Mouse (Mus musculus): ENCODE data around the gene Tcea3. TPM values are rescaled to one million over a fixed set of nuclear protein-coding genes. Genes with fewer than 3 reads are reported as not detected.

Tcea3 gene
- polyA plus RNA-seq, 1 experiment, result 42.6 TPM

DNA sequence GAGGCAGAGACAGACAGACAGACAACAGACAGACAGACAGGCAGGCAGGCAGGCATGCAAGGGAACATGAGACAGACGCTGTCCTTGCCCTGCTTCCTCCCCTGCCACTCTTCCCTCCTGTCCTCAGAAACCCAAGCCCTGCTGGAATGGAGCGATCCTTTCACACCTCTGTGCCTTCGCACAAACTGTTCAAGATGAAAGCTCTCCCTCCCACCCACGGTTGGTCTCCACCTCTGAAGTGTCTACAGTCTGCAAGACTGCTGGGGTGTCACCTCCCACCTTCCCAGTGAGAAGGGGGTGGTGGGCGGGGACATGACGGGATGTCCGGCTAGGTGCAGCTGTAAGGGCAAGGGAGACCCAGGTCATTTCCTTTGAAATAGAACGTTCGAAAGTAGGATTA lies 34.1 kb downstream of the Tcea3 start:
- DNase-seq (ENCODE audit: low spot score), result no peak

DNA sequence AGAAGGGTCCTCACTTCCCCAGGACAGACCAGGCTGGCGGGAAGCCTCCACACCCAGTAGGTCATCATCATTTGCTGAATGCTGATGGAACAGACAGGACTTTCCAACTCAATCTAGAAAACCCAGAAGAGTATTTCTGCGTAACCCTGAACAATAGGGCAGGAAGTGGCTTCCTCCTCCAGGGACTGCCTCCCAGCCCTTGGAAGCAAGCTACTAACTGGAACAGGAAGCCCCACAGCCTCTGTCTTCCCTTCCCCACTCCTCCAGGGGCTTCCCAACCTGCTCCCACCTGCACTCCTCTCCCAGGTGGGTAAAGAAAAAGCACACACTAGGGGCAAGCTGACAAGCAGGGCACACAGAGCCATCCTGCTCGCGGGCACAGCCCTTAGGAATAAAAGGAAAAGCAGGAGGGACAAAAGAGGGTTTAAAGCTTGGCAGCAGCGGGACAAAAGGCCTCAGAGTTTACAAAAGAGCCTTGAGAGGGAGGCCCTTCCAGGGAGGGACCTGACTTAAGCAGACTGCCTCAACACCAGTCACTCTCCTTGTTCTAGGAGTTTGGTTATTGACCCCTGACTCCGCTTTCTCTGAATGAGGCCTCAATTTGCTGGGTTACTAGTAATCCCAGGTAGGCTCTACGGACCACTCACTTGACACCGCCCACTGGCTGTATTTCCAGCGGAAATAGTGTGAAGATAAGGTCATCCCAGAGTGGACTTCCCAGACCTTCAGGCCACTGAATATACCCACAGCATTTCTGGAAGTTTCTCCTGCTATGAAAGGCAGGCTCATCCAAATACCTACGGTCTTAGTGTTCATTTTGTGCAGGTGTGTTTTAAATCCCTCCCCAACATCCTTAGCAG lies 35.3 kb downstream of the Tcea3 start:
- no peak for DNase-seq (ENCODE audit: low spot score)

DNA sequence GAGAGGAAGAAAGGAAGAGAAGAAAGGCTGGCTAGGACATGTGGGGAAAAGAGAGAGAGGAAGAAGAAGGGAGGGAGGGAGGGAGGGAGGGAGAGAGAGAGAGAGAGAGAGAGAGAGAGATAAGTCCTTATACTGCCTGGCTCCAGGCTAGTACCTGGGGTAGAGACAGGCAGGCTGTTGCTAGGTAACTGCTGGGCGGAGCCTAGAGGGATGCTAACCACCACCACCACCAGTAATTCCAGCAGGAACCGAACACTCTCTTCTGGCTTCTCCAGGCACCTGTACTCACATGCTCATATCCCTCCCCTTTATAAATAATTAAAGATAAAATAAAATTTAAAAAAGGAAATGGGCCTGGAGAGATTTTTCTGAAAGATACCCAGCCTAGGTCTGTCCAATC lies 36.3 kb downstream of the Tcea3 start:
- DNase-seq (ENCODE audit: low spot score), result no peak

DNA sequence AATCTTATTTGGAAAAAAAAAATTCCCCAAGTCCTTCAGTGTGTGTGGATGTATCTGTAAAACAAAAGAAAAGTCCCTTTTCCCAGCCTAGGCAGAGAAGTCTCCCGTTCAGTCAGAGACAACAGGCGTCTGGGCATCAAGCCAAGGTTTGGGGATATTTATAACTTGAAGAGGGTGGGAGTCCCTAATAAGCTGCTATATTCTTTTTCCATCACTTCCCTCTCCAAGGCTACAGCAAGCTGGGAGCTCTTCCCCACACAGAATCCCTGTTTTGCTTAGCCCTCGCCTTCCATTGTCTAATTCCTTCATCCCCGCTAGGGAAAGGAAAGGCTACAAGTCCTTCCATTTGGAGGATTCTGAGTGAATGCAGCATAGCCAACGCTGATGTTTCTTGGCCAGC lies 36.9 kb downstream of the Tcea3 start, which contains the start of gene Zfp46:
Gene Zfp46, plus strand, starts transcription at position 229 of the 400 bp plus-strand sequence.
- DNase-seq (ENCODE audit: low spot score), result no peak

DNA sequence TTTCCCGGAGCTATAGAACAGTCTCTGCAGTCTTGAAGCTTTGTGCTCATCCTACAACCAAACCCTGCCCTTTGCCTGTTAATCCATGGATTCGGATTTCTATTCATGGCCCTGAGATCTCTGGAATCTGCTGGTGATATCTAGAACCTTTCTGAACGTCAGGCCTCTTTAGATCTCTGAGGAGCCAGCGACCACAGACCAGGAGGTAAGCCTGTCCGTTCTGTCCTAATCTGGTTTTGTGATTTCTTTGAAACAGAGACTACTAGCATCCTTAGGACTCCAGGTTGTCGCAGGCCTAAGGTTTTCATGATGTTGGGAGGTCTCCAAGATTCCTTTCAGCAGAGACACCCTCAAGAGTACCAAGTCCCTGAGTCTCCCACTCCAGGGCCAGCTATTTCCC lies 37.4 kb downstream of the Tcea3 start:
- no peak for DNase-seq (ENCODE audit: low spot score)

DNA sequence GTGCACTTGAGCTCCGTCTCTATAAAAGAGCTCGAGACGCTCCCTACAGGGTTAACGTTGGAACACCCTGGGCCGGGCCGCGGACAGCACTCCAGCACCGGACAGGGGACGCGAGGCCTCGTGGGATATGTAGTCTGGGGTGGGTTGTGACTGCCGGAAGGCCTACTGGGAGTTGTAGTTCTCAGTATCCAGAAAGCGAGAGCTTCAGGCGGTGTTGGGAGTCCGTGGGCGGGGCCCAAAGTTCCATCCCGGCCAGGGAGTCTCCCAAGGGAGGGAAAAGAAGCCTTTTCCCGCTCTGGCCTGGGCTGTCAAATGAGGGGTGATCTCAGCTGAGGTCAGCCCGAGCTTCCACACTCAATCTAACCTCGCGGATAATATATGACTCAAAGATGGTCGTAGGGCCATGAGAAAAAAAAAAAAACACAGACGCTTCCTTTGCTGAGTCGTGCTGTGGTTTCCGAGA lies 37.9 kb downstream of the Tcea3 start:
- peak; percentile 74 for DNase-seq (ENCODE audit: low spot score)

DNA sequence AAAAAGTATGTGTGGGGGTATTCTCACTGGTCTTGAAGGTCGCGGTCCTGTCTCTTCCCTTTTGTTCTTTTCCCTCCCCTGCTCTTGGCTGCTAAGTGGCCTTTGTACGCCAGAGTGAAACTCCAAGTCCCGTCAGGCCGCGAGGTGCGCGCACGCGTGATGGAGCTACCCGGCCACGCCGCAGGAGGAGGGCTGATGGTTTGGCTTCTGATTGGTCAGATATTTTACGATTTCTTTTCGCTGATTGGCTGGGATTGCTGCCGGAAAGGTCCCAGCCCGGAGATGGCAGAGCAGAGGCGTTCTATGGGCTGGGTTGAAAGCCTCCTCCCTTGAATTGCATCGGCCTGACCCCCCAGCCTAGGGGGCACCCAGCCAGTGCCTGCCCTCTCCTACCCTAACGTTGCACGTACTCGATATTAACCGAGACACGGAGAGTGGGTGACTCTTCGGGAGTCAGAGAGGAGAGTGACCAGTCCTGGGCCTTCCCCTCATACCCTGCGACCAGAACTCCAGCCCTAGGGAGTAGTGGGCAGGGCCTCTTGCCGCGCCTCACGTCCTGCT lies 38.4 kb downstream of the Tcea3 start:
- peak; percentile 79 for DNase-seq (ENCODE audit: low spot score)

DNA sequence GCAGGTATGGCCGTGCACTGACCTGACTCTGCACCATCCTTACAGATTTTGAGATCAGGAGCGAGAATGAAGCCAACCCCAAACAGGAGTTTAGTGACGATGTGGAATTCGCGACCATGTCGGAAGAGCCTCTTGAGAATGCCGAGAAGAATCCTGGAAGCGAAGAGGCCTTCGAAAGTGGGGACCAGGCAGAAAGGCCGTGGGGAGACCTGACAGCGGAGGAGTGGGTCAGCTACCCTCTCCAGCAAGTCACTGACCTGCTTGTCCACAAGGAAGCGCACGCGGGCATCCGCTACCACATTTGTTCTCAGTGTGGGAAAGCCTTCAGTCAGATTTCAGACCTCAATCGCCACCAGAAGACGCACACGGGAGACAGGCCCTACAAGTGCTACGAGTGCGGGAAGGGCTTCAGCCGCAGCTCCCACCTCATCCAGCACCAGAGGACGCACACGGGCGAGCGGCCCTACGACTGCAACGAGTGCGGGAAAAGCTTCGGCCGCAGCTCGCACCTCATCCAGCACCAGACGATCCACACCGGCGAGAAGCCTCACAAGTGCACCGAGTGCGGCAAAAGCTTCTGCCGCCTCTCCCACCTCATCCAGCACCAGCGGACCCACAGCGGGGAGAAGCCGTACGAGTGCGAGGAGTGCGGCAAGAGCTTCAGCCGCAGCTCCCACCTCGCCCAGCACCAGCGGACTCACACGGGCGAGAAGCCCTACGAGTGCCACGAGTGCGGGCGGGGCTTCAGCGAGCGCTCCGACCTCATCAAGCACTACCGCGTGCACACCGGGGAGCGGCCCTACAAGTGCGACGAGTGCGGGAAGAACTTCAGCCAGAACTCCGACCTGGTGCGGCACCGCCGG lies 42.6 kb downstream of the Tcea3 start:
- no peak for DNase-seq (ENCODE audit: low spot score)

DNA sequence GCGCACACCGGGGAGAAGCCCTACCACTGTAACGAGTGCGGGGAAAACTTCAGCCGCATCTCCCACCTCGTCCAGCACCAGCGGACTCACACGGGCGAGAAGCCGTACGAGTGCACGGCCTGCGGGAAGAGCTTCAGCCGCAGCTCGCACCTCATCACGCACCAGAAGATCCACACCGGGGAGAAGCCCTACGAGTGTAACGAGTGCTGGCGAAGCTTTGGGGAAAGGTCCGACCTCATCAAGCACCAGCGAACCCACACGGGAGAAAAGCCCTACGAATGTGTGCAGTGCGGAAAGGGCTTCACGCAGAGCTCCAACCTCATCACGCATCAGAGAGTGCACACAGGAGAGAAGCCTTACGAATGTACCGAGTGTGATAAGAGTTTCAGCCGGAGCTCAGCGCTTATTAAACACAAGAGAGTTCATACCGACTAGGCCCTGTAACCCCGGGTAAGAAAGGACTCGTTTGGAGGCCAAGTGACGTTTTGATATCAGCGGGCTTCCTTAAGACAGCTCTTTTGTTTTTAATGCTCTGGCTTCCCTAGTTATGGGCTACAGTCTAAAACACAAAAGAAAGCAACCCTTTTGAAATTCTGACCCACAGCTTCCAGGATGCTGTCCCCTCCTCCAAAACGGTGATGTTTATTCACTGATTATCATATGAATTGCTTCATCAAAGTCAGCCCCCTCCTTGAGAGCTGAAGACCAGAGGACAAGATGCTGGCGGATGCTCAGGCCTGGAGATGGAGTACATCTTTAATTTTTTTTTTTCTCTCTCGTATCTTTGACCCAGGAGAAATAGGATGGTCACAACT lies 43.5 kb downstream of the Tcea3 start:
- no peak for DNase-seq (ENCODE audit: low spot score)

DNA sequence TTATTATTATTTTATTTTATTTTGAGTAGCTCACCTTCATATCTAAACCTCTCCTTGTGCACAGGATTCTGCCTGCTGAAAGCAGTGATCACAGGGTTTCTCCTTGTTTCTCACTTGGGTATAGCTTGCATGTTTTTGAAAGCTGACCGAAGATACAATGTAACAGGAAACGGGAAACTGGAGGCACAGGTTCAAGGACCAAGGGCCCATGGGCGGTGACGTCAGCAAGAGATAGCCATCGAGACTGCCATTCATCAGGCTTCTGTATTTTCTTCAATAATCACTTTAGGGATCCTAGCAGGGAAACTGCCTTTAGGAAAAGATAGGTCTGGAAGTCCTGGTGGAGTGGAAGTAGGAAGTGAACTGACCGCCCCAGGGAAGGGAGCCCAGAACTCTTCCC lies 44.2 kb downstream of the Tcea3 start:
- no peak for DNase-seq (ENCODE audit: low spot score)

DNA sequence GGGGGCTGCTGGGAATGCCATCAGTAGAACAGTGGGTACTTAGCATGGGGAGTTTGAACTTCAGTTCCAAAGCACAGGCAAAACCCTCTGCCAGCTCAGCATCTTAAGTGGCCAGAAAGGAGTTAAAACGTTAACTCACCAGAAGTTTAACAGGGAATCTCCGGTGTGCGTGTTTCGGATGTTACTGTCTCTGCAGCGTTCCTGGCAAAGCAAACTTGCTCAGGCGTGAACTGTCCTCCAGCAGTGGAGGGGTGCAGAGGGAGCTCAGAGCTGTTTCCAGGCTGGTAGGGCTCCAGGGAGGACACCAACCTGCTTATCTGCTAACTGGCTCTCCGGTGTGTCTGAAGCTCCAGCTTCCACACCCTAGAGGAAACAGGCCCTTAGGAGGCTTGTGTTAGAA lies 48.4 kb downstream of the Tcea3 start:
- DNase-seq (ENCODE audit: low spot score), result no peak

DNA sequence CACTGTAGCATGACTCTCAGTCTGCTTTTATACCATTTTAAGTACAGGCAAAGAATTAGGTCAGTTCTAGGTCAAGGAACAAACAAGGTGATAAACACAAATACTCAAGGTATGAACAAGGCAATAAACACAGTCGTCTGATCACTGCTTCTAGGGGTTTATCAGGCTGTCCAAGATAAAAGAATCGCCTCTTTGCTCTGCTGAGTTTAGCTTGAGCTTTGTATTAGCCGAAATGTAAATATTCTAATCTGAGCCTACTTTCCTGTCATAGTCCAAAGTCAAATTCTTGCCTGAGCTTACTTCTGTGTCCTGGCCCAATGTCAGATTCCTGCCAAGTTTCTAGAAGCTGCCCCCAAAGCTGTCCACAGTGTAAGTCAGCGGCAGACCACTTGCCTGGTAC lies 54.9 kb downstream of the Tcea3 start:
- no peak for DNase-seq (ENCODE audit: low spot score)

DNA sequence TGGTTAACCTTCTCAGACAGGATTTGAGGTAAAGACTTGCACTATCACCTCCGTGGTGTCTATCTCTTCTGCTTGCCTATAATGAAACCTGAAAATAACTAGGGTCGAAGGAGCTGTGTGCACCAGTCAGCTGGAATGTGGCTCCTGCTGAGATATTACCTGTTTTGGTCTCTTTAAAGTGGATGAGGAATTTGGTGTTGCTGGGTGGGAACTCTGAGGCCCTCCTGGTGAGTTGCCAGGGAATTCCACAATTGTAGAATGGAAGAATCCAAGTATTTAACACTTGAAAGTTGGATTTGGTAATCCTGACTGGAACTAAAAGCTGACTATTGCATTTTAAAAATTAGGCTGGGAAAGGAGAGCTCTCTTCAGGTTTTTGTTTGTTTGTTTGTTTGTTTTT lies 56.7 kb downstream of the Tcea3 start:
- DNase-seq (ENCODE audit: low spot score), result no peak

DNA sequence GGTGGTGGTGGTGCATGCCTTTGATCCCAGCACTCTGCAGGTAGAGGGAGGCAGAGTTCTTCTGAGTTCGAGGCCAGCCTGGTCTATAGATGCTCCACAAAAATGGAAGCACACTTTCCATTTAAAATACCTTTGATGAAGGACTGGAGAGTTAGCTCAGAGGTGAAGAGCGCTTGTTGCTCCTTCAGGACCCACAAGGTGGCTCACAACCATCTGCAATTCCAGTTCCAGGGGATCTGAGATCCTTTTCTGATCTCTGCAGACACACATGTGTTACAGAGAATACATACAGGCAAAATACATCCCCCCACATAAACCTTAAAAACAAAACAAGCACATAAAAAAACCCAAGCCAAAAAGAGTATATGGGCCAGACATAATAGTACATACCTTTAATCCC lies 60.8 kb downstream of the Tcea3 start:
- DNase-seq (ENCODE audit: low spot score), result no peak

DNA sequence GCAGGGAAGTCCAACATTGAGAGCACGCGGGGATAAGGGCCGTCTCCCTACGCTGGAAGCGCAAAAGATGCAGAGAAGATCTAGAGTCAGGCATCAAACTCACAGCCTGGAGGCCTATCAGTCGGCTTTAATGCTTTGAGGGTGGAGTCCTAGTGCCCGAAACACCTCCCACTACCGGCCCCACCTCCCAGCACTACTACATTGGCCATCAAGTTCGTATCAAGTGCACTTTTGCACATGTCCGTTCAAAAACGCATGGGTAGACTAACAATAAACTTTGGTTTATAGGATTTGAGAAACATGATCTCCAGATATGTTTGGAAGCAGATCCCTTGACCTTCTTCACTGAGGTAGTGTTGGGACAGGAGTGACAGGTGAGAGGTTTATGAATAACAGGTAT lies 62.3 kb downstream of the Tcea3 start:
- DNase-seq (ENCODE audit: low spot score), result no peak

DNA sequence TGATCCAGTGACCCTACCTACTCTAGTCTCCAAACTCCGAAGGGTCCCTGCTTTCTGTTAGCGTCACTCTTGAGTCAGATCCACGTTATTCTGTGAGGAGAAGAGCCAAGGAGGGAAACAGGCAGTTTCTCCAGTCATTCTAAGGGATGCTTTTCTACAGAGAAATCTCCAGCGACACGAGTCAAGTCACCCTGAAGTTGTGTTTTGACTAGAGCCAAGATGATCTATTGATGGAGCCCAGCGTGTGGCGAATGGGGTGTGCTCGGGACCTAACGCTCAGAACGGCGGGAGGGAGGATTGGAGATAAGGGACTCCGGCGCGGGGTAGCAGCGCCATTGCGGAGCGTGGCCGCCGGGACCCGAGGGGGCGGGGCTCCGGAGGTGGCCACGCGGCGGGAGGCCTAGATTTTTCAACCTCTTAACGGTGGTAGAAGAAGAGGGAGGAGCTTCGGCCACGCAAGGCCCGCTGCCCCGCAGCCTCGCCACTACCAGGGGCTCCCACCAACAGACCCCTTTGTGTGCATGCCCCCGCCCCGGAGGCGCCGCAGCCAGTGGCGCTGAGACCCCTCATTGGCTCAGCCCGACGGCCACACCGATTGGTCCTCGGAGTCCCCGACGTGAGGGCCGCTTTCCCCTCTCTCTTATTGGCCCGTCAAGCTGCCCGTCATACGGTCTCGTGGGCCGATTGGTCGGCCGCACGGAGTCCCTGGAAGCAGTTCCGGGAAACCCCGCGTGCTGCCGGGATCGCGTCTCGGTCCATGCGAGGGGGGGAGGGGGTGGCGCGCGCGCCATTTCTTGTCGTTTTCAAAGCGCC lies 62.9 kb downstream of the Tcea3 start, which contains the start of gene Hnrnpr:
Gene Hnrnpr, plus strand, starts transcription at position 714 of the 813 bp plus-strand sequence.
- peak; percentile 99 for DNase-seq (ENCODE audit: low spot score)

DNA sequence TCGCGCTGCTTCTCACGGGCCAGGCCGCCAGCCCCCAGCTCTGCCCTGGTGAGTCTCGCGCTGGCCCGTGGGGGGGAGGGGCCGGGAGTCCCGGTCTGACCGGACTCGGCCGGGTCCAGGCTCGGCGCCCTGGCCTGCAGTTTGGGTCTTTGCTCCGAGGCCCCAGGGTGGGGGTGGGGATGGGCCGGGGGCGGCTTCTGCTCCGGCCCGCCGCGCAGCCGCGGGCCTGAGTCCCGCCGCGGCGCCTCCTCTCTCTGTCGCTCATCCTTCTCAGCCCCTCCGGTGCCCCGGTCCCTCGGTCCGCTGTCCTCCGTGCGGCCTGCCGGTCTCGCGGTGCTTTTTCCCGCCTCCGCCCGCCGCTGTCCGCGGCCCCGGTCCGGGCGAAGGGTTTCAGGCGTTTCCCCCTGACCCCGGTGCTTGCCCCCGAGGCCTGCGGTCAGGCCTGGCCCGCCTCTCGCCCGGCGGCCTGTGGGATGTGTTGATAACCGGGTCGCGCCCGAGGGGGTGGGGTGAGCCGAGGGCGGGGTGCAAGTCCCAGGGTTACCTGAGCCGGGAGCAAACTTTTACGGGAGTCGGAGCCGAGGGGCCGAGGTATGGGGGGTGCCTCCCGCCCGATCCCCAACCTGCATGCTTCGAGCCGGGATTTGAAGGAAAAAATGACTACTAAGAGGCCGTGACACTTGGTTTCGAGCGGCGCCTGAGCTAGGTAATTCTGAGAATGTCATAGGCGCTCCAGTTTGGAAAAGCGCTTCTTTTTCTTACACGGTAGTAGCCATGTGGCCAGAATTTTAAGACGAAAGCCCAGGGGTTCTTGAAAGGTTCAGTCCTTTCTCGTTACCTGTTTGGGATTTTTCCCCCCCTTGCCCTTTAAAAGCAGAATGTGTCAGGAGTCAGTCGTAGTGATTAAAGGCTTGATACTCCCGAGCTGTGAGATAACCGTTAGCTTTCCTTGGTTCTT lies 63.8 kb downstream of the Tcea3 start:
- peak; percentile 72 for DNase-seq (ENCODE audit: low spot score)

DNA sequence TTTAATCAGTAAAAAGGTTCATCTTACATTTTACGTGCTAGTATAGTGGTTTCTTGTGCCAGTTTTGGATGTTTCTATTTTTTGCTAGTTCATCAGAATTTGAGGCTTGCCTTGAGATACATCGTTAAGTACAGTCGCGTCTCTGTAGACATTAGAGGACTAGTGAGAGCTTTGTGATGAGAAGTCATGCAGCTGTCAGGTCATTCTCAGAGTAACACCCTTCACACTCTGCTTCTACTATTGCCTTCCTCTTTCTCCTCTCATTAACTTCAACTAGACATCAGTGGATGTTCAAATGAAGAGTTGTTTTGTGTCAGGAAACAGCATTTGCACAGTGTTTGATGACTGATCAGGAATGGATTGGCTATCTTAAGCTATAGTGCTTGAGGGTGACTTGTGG lies 65.1 kb downstream of the Tcea3 start:
- DNase-seq (ENCODE audit: low spot score), result no peak

DNA sequence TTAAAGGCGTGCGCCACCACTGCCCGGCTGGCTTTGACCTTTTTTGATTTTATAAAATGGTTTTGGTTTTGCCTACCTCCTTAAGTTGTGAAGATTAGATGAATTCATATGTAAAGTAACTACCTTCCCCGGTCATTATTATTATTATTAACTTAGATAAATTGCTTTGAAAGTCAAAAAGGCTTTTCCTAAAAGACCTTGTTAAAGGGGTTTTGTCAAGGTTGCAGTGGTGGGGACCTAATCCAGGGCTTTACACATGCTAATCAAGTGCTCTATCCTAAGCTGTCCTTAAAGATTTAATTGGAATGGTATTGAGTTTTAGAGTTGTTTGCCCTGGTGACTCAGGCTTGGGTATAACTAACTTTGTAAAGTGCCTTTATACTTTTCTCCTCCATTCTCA lies 70.1 kb downstream of the Tcea3 start:
- DNase-seq (ENCODE audit: low spot score), result no peak

Data from urinary bladder, adult 2 months (tissue).